Comparison of ENCODE assay signal across 13 mouse cellular contexts in the genomic region with DNA sequence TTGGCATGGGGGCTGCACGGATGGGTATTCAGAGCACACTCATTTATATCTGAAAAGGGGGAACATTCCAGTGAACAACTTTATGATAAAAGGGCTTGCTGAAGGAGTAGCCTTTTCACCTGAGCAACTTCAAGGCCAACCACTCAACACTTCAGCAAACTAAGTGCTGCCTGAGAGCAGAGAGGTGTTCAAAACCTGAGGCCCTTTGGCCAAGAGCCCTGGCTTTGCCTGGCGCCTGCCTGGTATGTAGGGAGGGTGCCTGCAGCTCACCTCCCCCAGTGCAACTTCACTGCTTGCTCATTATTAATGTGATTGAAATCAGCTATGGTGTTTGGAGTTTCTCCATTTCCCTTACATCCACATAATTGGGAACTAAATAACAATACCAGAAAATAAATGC.
"Had no signal": no experiment of that assay in that cellular context is flagged by ENCODE, and none has a peak within 500 bp of the region (broad histone marks: within the 10 kb centered on the region; RNA-seq: fewer than 3 reads in every experiment).

No protein-coding gene starts in this region.

- H3K27me3 ChIP-seq: liver, embryonic 15.5 days had no signal

- H3K4me2 ChIP-seq: limb, embryonic 13.5 days; liver, embryonic 12.5 days; liver, embryonic 15.5 days; midbrain, embryonic 11.5 days had no signal

- H3K4me1 ChIP-seq: limb, embryonic 10.5 days; limb, embryonic 13.5 days; liver, embryonic 12.5 days; liver, embryonic 15.5 days had no signal

- DNase-seq: kidney, adult 8-10 months; kidney, postnatal 14 days; kidney, postnatal 4 days; liver; midbrain, embryonic 14.5 days; thymus, adult 18-20 months; thymus, postnatal 36 days had no signal

- ATAC-seq: intestine, postnatal 0 days; liver, embryonic 12.5 days had no signal

- H3K4me3 ChIP-seq: limb, embryonic 10.5 days; limb, embryonic 13.5 days; liver, embryonic 12.5 days; liver, embryonic 15.5 days had no signal

- H3K9me3 ChIP-seq: limb, embryonic 10.5 days; limb, embryonic 13.5 days; liver, embryonic 12.5 days; liver, embryonic 15.5 days had no signal

- H3K36me3 ChIP-seq: limb, embryonic 10.5 days; limb, embryonic 13.5 days; liver, embryonic 12.5 days; liver, embryonic 15.5 days had no signal

- H3K27ac ChIP-seq: limb, embryonic 10.5 days; limb, embryonic 13.5 days; liver, embryonic 12.5 days; liver, embryonic 15.5 days had no signal

- H3K9ac ChIP-seq: limb, embryonic 13.5 days; liver, embryonic 12.5 days; liver, embryonic 15.5 days had no signal
